Mouse (Mus musculus) stomach, postnatal 0 days (tissue): ENCODE results near the gene Gmppa.

Experiments used
- CTCF ChIP-seq: IDR thresholded peaks from 2 replicates; pipeline ENCODE4 v1.5.1; 2016; ENCODE audit warnings: antibody characterized with exemption, low read depth, mild to moderate bottlenecking, moderate library complexity
- EP300 ChIP-seq: optimal IDR thresholded peaks from 2 replicates; pipeline ENCODE3; 2016; ENCODE audit warnings: antibody characterized with exemption

DNA sequence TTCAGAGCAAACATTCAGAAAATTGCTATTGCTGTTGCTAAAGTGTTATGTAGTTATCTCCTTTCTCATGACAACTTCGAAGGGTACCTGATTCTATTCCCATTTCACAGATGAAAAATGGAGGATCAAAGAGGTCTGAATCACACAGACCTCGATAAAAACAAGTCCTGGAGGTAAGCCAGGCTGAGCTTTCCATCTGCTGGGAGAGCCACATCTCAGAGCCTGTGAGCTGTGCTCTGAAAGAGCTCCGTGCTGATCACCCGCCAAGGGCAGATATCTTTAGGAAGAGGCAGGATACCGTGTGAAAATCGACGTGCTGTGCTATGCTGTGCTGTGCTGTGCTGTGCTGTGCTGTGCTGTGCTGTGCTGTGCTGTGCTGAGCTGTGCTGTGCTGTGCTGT is 24.6 kb downstream of the Gmppa start:
- TF ChIP-seq CTCF = no peak
- TF ChIP-seq EP300 = no peak
